9 mouse cellular contexts compared by ENCODE assay signal in genomic region chr1:89184111-89184785, GRCm38 (mm10).
A peak's percentile ranks its signal among the peaks of the same experiment; 100 is the strongest.
DNase-seq lines count a peak whose midpoint lies in the region; ATAC-seq lines count a peak whose summit lies in the region.
"Had no signal": no experiment of that assay in that cellular context is flagged by ENCODE, and none has a peak within 500 bp of the region (broad histone marks: within the 10 kb centered on the region; RNA-seq: fewer than 3 reads in every experiment).

No protein-coding gene starts in this region.

- peak overlapping the region; percentile 57 for H3K27ac ChIP-seq in lung, embryonic 16.5 days (ENCODE audit: low read length)
- peak overlapping the region; percentile 22; the same call in 1 of the 2 replicates for H3K27ac ChIP-seq in stomach, embryonic 15.5 days

- no peaks in the 10 kb centered on the region for H3K36me3 ChIP-seq in lung, embryonic 16.5 days (ENCODE audit: control insufficient read depth, insufficient read depth, low read length)
- no peaks in the 10 kb centered on the region for H3K36me3 ChIP-seq in stomach, embryonic 15.5 days

- no peaks in the 10 kb centered on the region for H3K27me3 ChIP-seq in lung, embryonic 16.5 days (ENCODE audit: control insufficient read depth, insufficient read depth, low read depth, low read length)
- no peaks in the 10 kb centered on the region for H3K27me3 ChIP-seq in stomach, embryonic 15.5 days (replicated peaks)
- H3K27me3 ChIP-seq: megakaryocyte, embryonic 14.5 days had no signal

- 87% methylated on average over 6 of the region's 6 CpGs for WGBS in lung, embryonic 16.5 days
- 81% methylated on average over 6 of the region's 6 CpGs for WGBS in stomach, embryonic 15.5 days

- no peak overlapping the region for H3K4me3 ChIP-seq in lung, embryonic 16.5 days (ENCODE audit: low read length)
- H3K4me3 ChIP-seq in stomach, embryonic 15.5 days (replicated peaks) = no peak overlapping the region
- H3K4me3 ChIP-seq: megakaryocyte, embryonic 14.5 days had no signal

- peaks cover 18% of the 10 kb centered on the region for H3K4me1 ChIP-seq in lung, embryonic 16.5 days (replicated peaks; ENCODE audit: control insufficient read depth, insufficient read depth, low read length)
- no peaks in the 10 kb centered on the region for H3K4me1 ChIP-seq in stomach, embryonic 15.5 days
- H3K4me1 ChIP-seq: megakaryocyte, embryonic 14.5 days had no signal

- no peak overlapping the region for H3K4me2 ChIP-seq in lung, embryonic 16.5 days (ENCODE audit: low read depth, low read length)
- H3K4me2 ChIP-seq in stomach, embryonic 15.5 days = no peak overlapping the region

- no peak for DNase-seq in lung, postnatal 25 days (ENCODE audit: low spot score)
- peak; percentile 58 to 61 for DNase-seq in cerebellum, postnatal 36 days
- peak; percentile 61 to 82 for DNase-seq in layer of hippocampus, adult 18-20 months (ENCODE audit: low spot score in 2 of 2)
- no peak for DNase-seq in kidney, adult 8-10 months
- DNase-seq in urinary bladder, postnatal 4 days (ENCODE audit: low spot score in 2 of 2) = no peak
- no peak for DNase-seq in thymus, postnatal 14 days

- no peaks in the 10 kb centered on the region for H3K9me3 ChIP-seq in lung, embryonic 16.5 days (ENCODE audit: control insufficient read depth, low read length)
- H3K9me3 ChIP-seq in stomach, embryonic 15.5 days = no peaks in the 10 kb centered on the region
- H3K9me3 ChIP-seq: megakaryocyte, embryonic 14.5 days had no signal

- ATAC-seq in lung, embryonic 16.5 days (ENCODE audit: low read depth) = no peak
- ATAC-seq in stomach, embryonic 15.5 days (ENCODE audit: insufficient read depth, low FRiP score, low read depth) = no peak

- no peak overlapping the region for H3K9ac ChIP-seq in lung, embryonic 16.5 days (ENCODE audit: low read length)
- H3K9ac ChIP-seq in stomach, embryonic 15.5 days = no peak overlapping the region

Comparison
In these comparisons a context has a peak if more than half of its experiments do, and no peak if none do; other contexts are left out.
1. DNase-seq: peak in cerebellum, postnatal 36 days (2 of 2) and layer of hippocampus, adult 18-20 months (2 of 2); none in lung, postnatal 25 days (single experiment), kidney, adult 8-10 months (0 of 2), urinary bladder, postnatal 4 days (0 of 2) and thymus, postnatal 14 days (single experiment).